Mouse (Mus musculus): ENCODE measurements around the gene Zscan2. TPM values are rescaled to one million over a fixed set of nuclear protein-coding genes. Genes with fewer than 3 reads are reported as not detected.

Gene Zscan2
- polyA plus RNA-seq, 1 experiment from 2014 or later, result 4.6 TPM

- WGBS, result 39% methylated on average over 11 of the region's 12 CpGs
- H3K27me3 ChIP-seq, result no peaks in the 10 kb centered on the region
- no peak overlapping the region for H3K27ac ChIP-seq
- no peak overlapping the region for H3K4me2 ChIP-seq (replicated peaks)
- no peak overlapping the region for H3K4me3 ChIP-seq
- H3K9ac ChIP-seq, result no peak overlapping the region
- H3K4me1 ChIP-seq, result peaks cover 7% of the 10 kb centered on the region
- H3K9me3 ChIP-seq (replicated peaks), result no peaks in the 10 kb centered on the region
- no peak for ATAC-seq (ENCODE audit: low FRiP score)
- no peaks in the 10 kb centered on the region for H3K36me3 ChIP-seq
These were observed 26.8 kb upstream of the Zscan2 start for GRCm38 (mm10) chr7:80833651-80834532.

DNA sequence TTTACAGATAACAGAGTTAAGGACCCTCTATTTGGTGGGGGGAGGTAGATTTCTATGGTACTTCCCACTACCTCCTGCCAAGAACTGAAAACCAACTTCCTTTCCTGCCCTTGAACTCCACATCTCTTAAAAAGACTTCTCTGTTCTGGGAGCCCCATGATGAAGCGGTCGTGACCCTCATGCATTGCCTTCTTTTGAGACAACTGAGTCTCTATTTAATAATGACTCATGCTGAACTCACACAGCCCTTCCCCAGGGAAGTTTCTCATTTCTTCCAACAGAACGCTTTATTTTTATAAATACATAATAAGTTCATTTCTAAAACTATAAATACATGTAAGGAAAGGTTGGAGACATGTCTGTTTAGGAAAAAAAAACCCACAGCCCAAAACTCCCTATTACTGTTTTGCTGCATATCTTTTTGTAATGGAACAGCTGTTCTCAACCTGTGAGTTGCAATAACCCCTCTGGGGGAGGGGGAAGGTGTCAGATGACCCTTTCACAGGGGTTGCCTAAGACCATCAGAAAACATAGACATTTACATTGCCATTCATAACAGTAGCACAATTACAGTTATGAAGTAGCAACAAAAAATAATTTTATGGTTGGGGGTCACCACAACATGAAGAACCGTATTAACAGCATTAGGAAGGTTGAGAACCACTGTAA, 24.6 kb upstream of the Zscan2 start:
- Histone ChIP-seq H3K4me2 (replicated peaks) (no peak overlapping the region), H3K9ac (no peak overlapping the region), H3K4me3 (no peak overlapping the region), H3K27ac (no peak overlapping the region), H3K36me3 (no peaks in the 10 kb centered on the region), H3K27me3 (no peaks in the 10 kb centered on the region), H3K4me1 (peaks cover 7% of the 10 kb centered on the region), H3K9me3 (replicated peaks) (no peaks in the 10 kb centered on the region)
- no peak for ATAC-seq (ENCODE audit: low FRiP score)
- 65% methylated on average over 4 of the region's 4 CpGs for WGBS

DNA sequence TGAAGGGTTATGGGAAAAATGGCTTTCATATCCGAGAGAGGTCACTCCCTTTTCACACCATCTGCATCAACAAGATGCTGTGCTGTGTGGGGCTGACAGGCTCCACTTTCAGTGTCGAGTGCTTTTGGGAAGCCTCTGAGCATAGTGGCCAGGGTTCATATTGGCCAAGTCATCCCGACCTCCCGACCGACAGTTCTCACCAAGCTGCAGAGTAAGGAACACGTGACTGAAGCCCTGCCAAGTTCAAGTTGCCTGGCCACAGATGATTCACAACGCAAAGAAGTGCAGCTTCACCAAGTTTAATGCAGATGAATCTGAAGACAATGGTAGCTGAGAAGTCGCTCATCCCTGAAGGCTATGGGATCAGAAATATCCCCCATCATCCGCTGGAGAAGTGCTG, 23.0 kb upstream of the Zscan2 start:
- no peak for ATAC-seq (ENCODE audit: low FRiP score)
- H3K4me3 ChIP-seq, result no peak overlapping the region
- no peaks in the 10 kb centered on the region for H3K36me3 ChIP-seq
- H3K9me3 ChIP-seq (replicated peaks), result no peaks in the 10 kb centered on the region
- no peak overlapping the region for H3K9ac ChIP-seq
- peaks cover 7% of the 10 kb centered on the region for H3K4me1 ChIP-seq
- 58% methylated on average over 9 of the region's 9 CpGs for WGBS
- no peaks in the 10 kb centered on the region for H3K27me3 ChIP-seq
- H3K27ac ChIP-seq, result no peak overlapping the region
- H3K4me2 ChIP-seq (replicated peaks), result no peak overlapping the region

DNA sequence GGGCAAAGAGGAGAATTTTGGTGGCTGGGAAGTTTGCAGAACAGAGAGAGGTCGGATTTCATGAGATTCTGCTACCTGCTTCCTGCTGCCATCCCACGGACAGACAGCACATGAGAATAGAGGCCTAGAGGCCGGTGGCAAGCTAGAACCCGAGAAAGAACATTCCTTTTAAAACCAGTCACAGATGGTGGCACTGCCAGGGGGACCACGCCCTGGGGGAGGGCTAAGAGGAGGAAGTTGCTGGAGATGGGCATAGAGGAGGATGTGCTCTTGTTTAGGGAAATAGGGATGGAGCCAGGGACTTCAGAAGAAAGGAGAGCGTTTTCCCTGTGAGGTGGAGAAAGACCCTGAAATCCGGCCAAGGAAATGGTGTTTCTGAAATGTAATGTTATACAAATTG, 22.5 kb upstream of the Zscan2 start:
- whole genome bisulfite sequencing, result 42% methylated on average over 7 of the region's 7 CpGs
- H3K4me2 ChIP-seq (replicated peaks), result no peak overlapping the region
- no peaks in the 10 kb centered on the region for H3K36me3 ChIP-seq
- H3K4me1 ChIP-seq, result 0 out of 2 replicates have a peak, but pooled peaks cover 5% of the 10 kb centered on the region
- H3K27me3 ChIP-seq, result no peaks in the 10 kb centered on the region
- H3K9me3 ChIP-seq (replicated peaks), result no peaks in the 10 kb centered on the region
- no peak overlapping the region for H3K4me3 ChIP-seq
- no peak overlapping the region for H3K9ac ChIP-seq
- H3K27ac ChIP-seq, result no peak overlapping the region
- ATAC-seq (ENCODE audit: low FRiP score), result no peak

DNA sequence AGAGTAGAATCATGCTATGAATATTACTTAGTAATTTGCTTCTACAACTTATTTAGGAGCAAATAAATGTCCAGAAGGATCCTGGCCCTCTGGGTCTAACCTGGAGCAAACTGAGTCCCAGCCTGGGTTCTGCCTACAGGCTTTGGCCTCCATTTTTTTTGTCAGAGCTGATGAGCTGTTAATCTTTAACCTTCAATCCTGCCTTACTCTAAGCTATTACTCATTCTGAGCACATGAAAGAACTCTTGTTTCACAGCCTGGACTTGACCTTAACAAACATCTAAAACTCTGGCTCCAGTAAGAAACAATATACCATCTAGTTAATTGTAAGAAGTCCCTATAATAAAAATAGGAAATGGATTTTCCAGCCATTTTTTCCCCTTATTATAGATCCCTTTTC, 21.0 kb upstream of the Zscan2 start:
- no peak for ATAC-seq (ENCODE audit: low FRiP score)
- no peak overlapping the region for H3K4me3 ChIP-seq

DNA sequence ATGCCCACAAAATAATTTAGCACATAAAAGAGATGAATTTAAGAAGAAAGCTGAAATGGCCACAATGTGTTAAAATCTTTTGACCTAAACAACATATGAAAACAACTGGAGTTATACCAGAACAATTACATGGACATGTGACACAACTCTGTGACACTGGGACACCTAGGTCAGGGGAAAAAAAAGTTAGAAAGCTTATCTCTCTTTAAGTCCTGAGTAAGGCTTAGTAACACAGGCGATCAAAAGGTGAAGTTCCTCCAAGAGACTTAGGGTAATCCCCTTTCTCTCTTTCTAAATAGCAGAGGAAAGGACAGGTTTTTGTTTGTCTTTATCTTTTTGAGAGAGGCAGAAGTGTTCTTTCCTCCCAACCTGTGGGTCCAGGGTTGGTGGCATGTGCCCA, 20.5 kb upstream of the Zscan2 start:
- WGBS, result 51% methylated on average over 1 of the region's 1 CpGs

More for the DNA sequence above, 21.0 kb upstream of the Zscan2 start:
- Histone ChIP-seq H3K4me2 (replicated peaks) (no peak overlapping the region), H3K9ac (no peak overlapping the region), H3K27me3 (no peaks in the 10 kb centered on the region), H3K9me3 (replicated peaks) (no peaks in the 10 kb centered on the region), H3K27ac (no peak overlapping the region), H3K36me3 (no peaks in the 10 kb centered on the region), H3K4me1 (0 out of 2 replicates have a peak, but pooled peaks cover 5% of the 10 kb centered on the region)

DNA sequence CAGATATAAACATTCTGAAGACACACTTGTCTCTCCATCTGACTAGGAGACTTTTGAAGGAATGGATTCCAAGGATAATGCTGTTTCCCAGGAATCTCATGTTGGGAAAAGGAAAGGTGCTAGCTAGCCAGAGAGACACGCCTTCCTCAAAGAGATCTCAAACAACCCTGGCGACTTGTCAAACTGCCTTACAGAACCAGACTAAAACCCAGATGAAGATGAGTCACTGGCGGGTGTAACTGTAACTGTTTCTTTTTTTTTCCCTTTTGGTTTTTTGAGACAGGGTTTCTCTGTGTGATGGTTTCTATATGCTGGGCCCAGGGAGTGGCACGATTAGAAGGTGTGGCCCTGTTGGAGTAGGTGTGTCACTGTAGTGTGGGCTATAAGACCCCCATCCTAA, 19.8 kb upstream of the Zscan2 start:
- H3K27me3 ChIP-seq, result no peaks in the 10 kb centered on the region
- no peak overlapping the region for H3K9ac ChIP-seq
- 0 out of 2 replicates have a peak, but pooled peaks cover 5% of the 10 kb centered on the region for H3K4me1 ChIP-seq
- no peaks in the 10 kb centered on the region for H3K9me3 ChIP-seq (replicated peaks)
- H3K4me2 ChIP-seq (replicated peaks), result no peak overlapping the region
- no peak overlapping the region for H3K4me3 ChIP-seq
- 82% methylated on average over 4 of the region's 4 CpGs for WGBS
- H3K36me3 ChIP-seq, result no peaks in the 10 kb centered on the region
- H3K27ac ChIP-seq, result no peak overlapping the region
- ATAC-seq (ENCODE audit: low FRiP score), result no peak

More for the DNA sequence above, 20.5 kb upstream of the Zscan2 start:
- Histone ChIP-seq H3K9ac (no peak overlapping the region), H3K4me2 (replicated peaks) (no peak overlapping the region), H3K4me1 (0 out of 2 replicates have a peak, but pooled peaks cover 5% of the 10 kb centered on the region), H3K27ac (no peak overlapping the region), H3K4me3 (no peak overlapping the region), H3K36me3 (no peaks in the 10 kb centered on the region), H3K27me3 (no peaks in the 10 kb centered on the region), H3K9me3 (replicated peaks) (no peaks in the 10 kb centered on the region)
- no peak for ATAC-seq (ENCODE audit: low FRiP score)

DNA sequence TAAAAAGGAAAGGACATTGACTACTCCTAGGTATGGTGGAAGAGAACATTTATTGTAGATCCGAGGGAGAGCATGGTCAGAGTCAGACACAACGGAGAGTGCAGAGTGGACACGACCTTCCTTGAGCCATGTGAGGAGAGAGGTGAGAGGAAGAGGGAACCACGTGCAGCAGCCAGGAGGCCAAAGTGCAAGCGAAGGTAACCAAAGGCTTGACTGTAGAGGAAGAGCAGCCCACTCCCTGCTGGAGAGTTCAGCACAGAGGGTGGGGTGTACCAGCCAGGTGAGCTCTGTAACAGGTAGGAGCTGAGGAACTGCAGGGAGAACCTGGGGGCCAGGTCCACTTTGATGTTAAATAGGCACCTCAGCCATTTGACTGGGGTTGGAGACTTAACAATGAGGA, 18.6 kb upstream of the Zscan2 start:
- H3K36me3 ChIP-seq, result no peaks in the 10 kb centered on the region
- no peak overlapping the region for H3K27ac ChIP-seq
- H3K9me3 ChIP-seq (replicated peaks), result no peaks in the 10 kb centered on the region
- WGBS, result 71% methylated on average over 5 of the region's 5 CpGs
- H3K4me1 ChIP-seq, result 0 out of 2 replicates have a peak, but pooled peaks cover 5% of the 10 kb centered on the region
- no peak overlapping the region for H3K9ac ChIP-seq
- no peak overlapping the region for H3K4me2 ChIP-seq (replicated peaks)
- ATAC-seq (ENCODE audit: low FRiP score), result no peak
- no peaks in the 10 kb centered on the region for H3K27me3 ChIP-seq
- no peak overlapping the region for H3K4me3 ChIP-seq

DNA sequence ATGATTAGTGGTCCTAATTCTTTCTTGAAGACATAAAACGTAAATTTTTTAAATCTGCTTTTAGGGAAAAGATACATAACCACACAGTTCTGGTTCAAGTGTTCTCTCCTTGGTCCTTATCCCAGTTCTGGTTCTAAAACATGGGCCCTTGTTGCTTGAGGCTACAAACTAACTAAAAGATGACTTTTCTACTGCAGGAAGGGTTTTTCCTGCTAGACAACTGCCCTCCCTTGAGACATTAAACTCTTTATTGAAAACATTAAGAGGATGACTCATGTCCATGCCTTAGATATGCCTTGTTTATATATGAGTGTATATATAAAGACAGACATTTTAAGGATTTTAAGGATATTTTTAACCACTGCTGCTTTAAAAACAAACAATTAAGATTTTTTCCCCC, 17.5 kb upstream of the Zscan2 start:
- H3K4me2 ChIP-seq (replicated peaks), result no peak overlapping the region
- no peak for ATAC-seq (ENCODE audit: low FRiP score)
- 0 out of 2 replicates have a peak, but pooled peaks cover 1% of the 10 kb centered on the region for H3K4me1 ChIP-seq
- H3K36me3 ChIP-seq, result no peaks in the 10 kb centered on the region
- WGBS, result 85% methylated on average over 1 of the region's 1 CpGs
- no peak overlapping the region for H3K4me3 ChIP-seq
- no peaks in the 10 kb centered on the region for H3K27me3 ChIP-seq
- H3K9me3 ChIP-seq (replicated peaks), result no peaks in the 10 kb centered on the region
- no peak overlapping the region for H3K27ac ChIP-seq
- H3K9ac ChIP-seq, result no peak overlapping the region

DNA sequence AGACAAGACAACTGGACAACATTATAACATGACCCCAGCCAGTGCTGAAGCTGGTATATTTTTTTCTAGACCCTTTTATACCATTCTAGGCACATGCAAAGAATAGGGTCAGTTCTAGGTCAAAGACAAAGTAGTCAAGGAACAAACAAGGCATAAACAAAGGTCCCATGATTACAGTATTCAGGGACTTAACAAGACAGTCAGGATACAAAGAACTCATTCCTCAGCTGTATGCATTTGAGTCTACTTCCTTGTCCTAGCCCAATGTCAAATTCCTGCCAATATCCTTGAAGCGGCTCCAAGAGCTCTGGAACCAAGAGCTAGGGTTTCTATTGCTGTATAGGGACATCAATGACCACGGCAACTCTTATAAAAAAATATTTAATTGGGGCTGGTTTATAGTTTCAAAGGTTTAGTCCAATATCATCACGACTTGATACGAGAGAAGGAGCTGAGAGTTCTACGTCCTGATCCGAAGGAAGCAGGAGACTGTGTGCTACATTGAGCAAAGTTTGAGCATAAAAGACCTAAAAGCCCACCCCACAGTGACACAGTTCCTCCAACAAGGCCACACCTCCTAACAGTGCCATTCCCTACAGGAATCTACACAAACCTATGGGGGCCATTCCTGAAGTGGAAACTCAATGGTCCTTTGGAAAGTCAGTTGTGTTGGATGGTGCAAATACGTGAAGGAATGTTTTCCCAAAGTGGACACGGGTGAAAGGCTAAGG, 16.6 kb upstream of the Zscan2 start:
- Histone ChIP-seq H3K9ac (no peak overlapping the region), H3K9me3 (replicated peaks) (no peaks in the 10 kb centered on the region), H3K4me3 (no peak overlapping the region), H3K4me1 (no peaks in the 10 kb centered on the region), H3K36me3 (no peaks in the 10 kb centered on the region), H3K27me3 (no peaks in the 10 kb centered on the region), H3K4me2 (replicated peaks) (no peak overlapping the region), H3K27ac (no peak overlapping the region)
- WGBS, result 90% methylated on average over 8 of the region's 8 CpGs
- ATAC-seq (ENCODE audit: low FRiP score), result no peak

DNA sequence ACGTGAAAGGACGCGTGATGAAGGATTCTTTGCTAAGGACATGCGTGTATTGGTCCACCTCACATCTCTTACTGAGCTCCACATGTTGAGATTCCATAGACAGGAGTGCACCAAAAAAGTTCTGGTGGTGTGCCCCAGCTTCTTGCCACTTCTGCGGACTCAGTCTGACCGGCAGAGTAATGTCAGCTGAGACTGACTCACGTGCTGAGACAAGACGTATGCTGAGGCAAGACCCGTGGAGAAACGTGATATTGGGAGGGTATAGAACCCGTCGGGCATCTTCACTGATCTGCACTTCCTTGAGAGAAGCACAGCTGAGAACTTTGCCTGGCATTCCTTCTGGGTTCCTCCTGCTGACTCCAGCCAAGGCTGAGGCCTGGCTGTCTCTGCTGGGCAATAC, 16.0 kb upstream of the Zscan2 start:
- Histone ChIP-seq H3K27me3 (no peaks in the 10 kb centered on the region), H3K9me3 (replicated peaks) (no peaks in the 10 kb centered on the region), H3K27ac (no peak overlapping the region), H3K9ac (no peak overlapping the region), H3K36me3 (no peaks in the 10 kb centered on the region), H3K4me2 (replicated peaks) (no peak overlapping the region), H3K4me3 (no peak overlapping the region), H3K4me1 (no peaks in the 10 kb centered on the region)
- 94% methylated on average over 12 of the region's 12 CpGs for WGBS
- ATAC-seq (ENCODE audit: low FRiP score), result no peak

GRCm38 (mm10) chr7:80845621-80846279, 15.0 kb upstream of the Zscan2 start:
- Histone ChIP-seq H3K9ac (no peak overlapping the region), H3K27me3 (no peaks in the 10 kb centered on the region), H3K9me3 (replicated peaks) (no peaks in the 10 kb centered on the region), H3K4me2 (replicated peaks) (no peak overlapping the region), H3K4me3 (no peak overlapping the region), H3K27ac (no peak overlapping the region), H3K36me3 (no peaks in the 10 kb centered on the region), H3K4me1 (no peaks in the 10 kb centered on the region)
- WGBS, result 78% methylated on average over 15 of the region's 15 CpGs
- no peak for ATAC-seq (ENCODE audit: low FRiP score)
